Mouse (Mus musculus): ENCODE measurements around the gene Nes.

DNA sequence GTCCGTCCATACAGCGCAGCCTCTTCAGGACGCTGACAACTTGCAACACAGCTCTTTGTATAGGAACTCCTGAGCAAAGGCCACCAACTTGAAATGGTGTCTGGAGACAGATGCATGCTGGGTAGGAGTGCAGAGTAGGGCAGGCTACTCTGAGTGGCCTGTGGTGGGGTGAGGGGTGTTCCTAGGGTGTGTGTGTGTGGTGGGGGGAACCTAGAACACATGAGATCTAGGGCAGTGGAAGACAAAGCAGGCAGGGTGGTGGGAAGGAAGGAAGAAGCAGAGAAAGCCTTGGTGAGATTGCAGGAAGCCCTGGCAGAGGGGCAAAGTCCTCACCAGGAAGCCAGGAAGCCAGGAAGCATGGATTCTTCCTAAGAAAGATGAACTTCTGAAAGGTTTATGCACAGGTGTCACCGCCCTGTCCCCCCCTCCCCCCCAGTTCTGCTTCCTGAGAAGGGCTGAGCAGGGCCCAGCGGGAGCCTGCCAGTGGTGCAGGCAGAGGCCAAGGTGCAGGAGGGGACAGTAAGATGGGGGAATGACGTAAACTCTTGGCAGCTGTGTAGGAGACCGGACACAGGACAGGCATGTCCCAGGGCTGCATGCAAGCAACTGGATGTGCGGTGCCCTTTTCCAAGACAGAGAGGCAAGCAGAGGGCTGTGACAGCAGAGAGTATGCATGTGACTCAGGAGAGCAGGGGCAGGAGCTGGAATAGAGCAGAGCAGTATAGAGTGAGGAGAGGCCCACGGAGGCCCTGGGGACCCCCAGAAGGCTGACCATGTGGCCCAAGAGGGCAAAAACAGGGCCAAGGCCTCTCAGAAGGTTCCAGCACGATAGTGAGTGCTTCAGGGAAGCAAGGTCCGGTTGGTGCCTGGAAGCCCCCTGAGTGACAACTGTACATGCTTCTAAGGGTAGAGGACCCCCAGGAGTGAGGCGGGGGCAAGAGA is 11.3 kb downstream of the Nes start:
- TF ChIP-seq POLR2A (IDR thresholded peaks at IDR 0.05; ENCODE audit: control insufficient read depth, low read depth, low read length), result no peak
- no peak for TF ChIP-seq CTCF (IDR thresholded peaks at IDR 0.05; ENCODE audit: control insufficient read depth, insufficient read depth, insufficient replicate concordance, low read depth, low read length)

Measured in testis, adult 2 months (tissue).